Comparison of ENCODE assay signal across 20 mouse cellular contexts in genomic region chr14:83586741-83587140, GRCm38 (mm10).
A peak's percentile ranks its signal among the peaks of the same experiment; 100 is the strongest.
DNase-seq lines count a peak whose midpoint lies in the region.
"Had no signal": no experiment of that assay in that cellular context is flagged by ENCODE, and none has a peak within 500 bp of the region (broad histone marks: within the 10 kb centered on the region; RNA-seq: fewer than 3 reads in every experiment).

No protein-coding gene starts in this region.

- DNase-seq in layer of hippocampus, adult 11-12 months (ENCODE audit: low spot score) = peak; percentile 21
- DNase-seq in layer of hippocampus, postnatal 10 days (ENCODE audit: low spot score in 2 of 2) = no peak
- peak; percentile 21 for DNase-seq in right cerebral cortex, adult 18-20 months
- DNase-seq in right cerebral cortex, postnatal 4 days = no peak
- DNase-seq in brain, adult 2 months (ENCODE audit: low read depth, low spot score) = peak; percentile 77
- DNase-seq in layer of hippocampus, adult 9-11 months = peak; percentile 66
- no peak for DNase-seq in spleen, postnatal 36 days (ENCODE audit: low spot score in 2 of 2)
- DNase-seq: adrenal gland, adult 2 months; adrenal gland, postnatal 36 days; cerebellum, adult 2 months; cerebellum, postnatal 14 days; gastrocnemius, postnatal 14 days; kidney, adult 18-20 months; kidney, postnatal 25 days; lung, embryonic 14.5 days; lung, postnatal 14 days; midbrain, embryonic 14.5 days; spleen, adult 18-20 months; thymus, adult 2 months; thymus, postnatal 36 days had no signal

Comparison
In these comparisons a context has a peak if more than half of its experiments do, and no peak if none do; other contexts are left out.
1. DNase-seq: peak in layer of hippocampus, adult 11-12 months (single experiment), right cerebral cortex, adult 18-20 months (single experiment), brain, adult 2 months (single experiment) and layer of hippocampus, adult 9-11 months (single experiment); none in layer of hippocampus, postnatal 10 days (0 of 2), right cerebral cortex, postnatal 4 days (single experiment) and spleen, postnatal 36 days (0 of 2).